Comparison of ENCODE assay signal across 19 mouse cellular contexts in genomic region chr1:165995661-165996055, GRCm38 (mm10).
"Had no signal": no experiment of that assay in that cellular context is flagged by ENCODE, and none has a peak within 500 bp of the region (broad histone marks: within the 10 kb centered on the region; RNA-seq: fewer than 3 reads in every experiment).

No protein-coding gene starts in this region.

- ATAC-seq: liver, postnatal 0 days; midbrain, embryonic 16.5 days had no signal

- H3K9ac ChIP-seq: liver, embryonic 15.5 days; liver, postnatal 0 days; lung, embryonic 15.5 days; neural tube, embryonic 13.5 days; neural tube, embryonic 15.5 days had no signal

- H3K4me3 ChIP-seq: liver, embryonic 15.5 days; lung, embryonic 15.5 days; midbrain, embryonic 10.5 days; myocyte; neural tube, embryonic 13.5 days; neural tube, embryonic 15.5 days had no signal

- H3K27ac ChIP-seq: liver, embryonic 15.5 days; lung, embryonic 15.5 days; midbrain, embryonic 10.5 days; neural tube, embryonic 13.5 days; neural tube, embryonic 15.5 days had no signal

- DNase-seq: liver, postnatal 0 days; lung, adult 2 months; lung, postnatal 10 days; lung, postnatal 4 days; midbrain, embryonic 14.5 days; retina, postnatal 1 day; right cerebral cortex, adult 18-20 months; right cerebral cortex, postnatal 25 days; right cerebral cortex, postnatal 4 days; thymus, adult 18-20 months; thymus, postnatal 14 days; thymus, postnatal 36 days had no signal

- H3K36me3 ChIP-seq: liver, embryonic 15.5 days; lung, embryonic 15.5 days; midbrain, embryonic 10.5 days; neural tube, embryonic 13.5 days; neural tube, embryonic 15.5 days had no signal

- H3K4me2 ChIP-seq: liver, embryonic 15.5 days; lung, embryonic 15.5 days; neural tube, embryonic 13.5 days; neural tube, embryonic 15.5 days had no signal

- H3K27me3 ChIP-seq: liver, embryonic 15.5 days; lung, embryonic 15.5 days; neural tube, embryonic 13.5 days; neural tube, embryonic 15.5 days had no signal

- H3K9me3 ChIP-seq: liver, embryonic 15.5 days; lung, embryonic 15.5 days; midbrain, embryonic 10.5 days; neural tube, embryonic 13.5 days; neural tube, embryonic 15.5 days had no signal
